Mouse (Mus musculus) retina, postnatal 7 days (tissue): Measurements from ENCODE around the gene Prdx5.
A peak's percentile ranks its signal among the peaks of the same experiment; 100 is the strongest.

ENCODE experiments used
- DNase-seq: peaks from one replicate; pipeline ENCODE4 v3.0.0-alpha.2; 2012; ENCODE audit warnings: low read depth, low spot score

Prdx5 gene

DNA sequence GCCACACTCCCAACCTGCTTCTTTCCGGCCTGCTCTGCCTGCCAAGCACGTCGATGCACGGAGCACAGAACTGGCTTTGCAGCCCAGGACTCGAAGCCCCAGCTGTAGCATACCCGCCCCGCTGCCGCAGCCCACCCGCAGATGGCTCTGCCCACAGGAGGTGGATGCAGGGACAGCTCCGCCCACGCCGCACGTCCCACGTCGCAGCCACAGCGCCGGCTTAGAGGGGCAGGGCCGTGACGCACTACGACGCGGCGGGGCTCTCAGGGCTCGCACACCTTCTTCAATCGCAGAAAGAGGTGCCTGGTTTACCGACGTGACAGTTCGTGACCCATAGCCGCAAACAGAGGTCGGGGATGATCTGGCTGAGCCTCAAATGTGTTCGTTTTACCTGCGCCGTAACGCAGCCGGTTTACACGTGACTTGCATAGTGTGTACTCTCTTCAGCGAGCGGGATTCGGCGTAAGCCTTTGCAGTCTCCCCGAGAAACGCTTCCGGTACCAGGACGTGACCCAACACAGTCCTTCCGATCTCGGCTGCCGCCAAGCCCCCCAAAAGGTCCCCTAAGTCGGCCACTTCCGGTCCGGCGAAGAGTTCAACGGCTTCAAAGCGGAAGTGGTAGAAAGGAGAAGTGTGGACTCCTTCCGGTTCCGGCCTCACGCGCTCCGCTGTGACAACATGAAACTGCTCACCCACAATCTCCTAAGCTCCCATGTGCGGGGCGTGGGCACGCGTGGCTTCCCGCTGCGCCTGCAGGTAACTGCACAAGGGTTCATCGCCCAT, at the start of gene Prdx5, which contains the start of gene Trmt112:
Gene Prdx5 (minus strand): TSS at position 600 of the 783 bp plus-strand sequence.
Gene Trmt112 (plus strand): TSS at position 192 of the 783 bp plus-strand sequence.
- DNase-seq, result peak; percentile 92

DNA sequence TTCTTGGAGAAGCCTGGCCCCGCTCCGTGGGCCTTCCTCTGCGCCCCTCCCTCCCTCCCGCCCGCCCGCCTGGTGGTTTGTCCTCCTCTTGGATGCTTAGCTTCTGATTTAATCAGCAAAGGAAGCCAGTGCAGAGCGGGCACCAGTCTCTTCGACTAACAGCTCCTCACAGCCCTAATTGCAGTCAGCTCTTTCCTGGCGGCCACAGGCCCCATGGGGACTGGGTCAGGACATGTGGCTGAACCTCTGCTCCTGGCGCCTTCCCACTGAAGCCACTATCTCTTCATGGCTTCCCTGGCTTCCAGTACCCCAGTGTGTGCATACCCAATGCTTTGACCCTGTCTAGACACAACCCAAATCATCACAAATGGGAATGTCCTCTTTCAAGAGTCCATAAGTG, 46.6 kb upstream of the Prdx5 start:
- no peak for DNase-seq

DNA sequence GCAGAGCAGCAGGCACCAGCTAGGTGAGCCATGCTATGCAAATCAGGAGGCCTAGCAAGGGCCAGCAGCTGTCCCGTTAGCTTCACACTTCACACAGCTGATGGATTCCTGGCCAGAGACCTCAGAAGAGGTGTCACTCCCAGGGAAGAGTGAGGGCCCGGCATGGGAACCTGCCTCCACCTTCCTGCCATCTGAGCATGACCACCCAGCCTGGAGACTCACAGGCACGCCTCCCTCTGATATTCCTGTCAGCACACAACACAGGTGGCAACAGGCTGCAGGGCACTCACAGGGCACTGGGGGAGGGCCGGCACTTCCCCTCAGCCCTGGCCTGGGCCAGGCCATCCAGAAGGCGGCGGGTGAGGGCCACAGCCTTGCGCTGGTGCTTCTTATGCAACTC, 45.5 kb upstream of the Prdx5 start:
- DNase-seq, result no peak

DNA sequence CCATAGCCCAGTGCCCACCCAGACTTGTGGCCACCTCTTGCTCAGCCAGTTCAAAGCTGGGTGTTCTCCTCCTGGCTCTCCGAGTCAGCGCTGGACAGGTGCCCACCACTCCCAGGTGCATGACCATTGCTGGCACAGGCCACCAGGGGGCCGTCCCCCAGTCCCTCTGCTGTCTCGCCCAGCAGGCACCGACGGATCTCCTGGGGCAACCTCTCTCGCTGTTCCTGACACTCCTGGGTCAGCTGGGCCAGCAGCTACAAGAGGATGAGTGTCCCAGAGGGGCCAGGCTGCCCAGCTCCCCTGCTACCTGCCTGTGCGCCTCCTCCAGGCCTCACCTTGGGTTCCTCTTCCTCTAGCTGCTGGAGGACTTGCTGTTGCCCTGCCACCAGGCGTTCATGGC, 44.1 kb upstream of the Prdx5 start:
- no peak for DNase-seq

DNA sequence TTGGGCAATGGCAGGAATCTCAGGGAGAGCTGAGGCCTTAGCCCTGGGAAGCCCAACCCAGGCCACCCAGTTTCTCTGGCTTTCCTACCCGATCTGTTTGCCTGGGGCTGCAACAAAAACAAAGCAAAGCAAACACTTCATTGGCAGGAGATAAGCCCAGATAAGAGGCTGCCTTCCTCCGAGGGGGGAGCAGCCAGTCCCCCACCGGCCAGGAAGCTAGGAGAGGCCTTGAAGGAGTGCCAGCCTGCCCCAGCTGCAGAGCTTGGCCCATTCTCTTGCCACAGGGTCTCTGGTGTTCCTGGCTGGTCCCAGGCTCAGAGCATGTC, 42.8 kb upstream of the Prdx5 start:
- no peak for DNase-seq

DNA sequence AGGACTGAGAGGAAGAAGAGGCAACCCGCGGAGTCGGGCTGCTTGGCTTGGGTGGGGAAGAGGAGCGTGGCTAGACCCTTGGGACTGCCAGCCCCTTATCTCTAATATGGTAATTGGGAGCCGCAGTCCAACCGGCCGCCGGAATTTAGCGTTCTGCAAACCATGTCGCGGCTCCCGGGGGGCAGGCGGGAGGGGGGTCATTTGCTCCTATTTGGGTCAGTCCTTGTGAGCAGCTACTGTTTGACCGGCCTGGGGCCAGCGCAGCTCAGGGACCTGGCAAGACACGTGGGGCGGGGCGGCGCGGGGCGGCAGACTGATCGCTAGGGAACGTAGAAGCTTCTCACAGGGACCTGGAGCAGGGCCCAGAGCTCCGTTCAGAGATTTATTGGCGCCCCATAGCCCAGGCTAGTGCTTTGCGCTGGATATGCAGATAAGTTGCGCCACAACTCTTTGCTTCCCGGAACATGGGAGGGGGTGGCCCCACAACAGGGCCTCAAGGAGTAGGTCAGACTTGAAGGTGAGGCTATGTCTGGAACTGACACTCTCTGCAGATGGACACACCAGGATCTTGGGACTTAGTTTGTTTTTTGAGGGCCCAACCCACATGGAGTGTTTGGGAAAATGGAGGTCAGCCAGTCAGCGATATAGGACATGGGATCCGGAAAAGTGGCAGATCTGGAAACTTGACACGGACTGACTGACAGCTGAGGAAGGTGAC, 42.2 kb upstream of the Prdx5 start:
- DNase-seq, result peak; percentile 39

DNA sequence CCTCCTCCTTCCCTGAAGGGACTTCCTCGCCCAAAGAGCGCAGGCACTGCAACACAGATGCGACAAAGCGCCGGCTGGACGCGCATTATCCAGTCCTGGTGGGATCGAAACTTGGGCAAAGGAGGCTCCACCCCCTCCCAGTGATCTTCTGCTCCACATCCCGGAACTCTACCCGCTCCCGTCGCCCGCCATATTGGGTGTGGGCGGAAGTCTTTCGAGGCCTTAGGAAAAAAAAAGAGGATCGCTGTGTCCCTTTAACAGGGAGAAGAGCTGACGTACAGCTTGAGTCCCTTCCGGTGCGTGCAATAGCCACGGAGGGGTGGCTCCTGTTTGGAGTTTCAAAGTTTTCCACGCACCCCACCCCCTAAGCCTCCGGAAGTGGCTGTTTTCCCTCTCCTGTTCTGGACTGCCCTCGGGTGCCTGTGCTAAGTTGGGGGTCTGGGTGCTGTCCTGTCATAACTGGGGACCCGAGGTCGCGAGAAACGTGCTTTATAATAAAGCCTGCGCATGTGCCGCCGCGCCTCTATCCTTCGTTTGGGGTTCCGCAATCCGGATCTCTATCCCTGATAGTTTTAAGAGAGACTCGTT, 41.6 kb upstream of the Prdx5 start:
- peak; percentile 88 for DNase-seq

DNA sequence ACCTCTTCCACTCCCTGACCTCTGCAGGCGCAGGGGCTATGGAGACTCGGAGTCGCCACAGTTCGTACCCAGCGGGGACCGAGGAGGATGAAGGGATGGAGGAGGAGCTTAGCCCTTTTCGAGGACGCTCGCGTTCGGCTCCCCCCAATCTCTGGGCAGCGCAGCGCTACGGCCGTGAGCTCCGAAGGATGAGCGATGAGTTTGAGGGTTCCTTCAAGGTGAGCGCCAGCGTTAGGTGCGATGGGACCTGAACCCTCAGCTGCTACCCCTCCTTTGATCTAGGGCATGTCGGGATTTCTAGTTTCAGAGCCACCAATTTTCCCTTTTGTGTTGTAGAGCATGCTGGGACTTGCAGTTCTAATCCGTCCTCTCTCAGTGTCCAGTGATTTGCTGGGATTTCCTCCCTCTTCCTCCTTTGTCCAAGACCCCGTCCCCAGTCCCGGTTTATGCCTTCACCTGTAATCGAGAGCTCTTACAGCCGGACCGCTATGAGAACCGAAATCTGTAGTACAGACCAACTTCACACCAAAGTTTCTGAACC, 40.8 kb upstream of the Prdx5 start:
- no peak for DNase-seq

DNA sequence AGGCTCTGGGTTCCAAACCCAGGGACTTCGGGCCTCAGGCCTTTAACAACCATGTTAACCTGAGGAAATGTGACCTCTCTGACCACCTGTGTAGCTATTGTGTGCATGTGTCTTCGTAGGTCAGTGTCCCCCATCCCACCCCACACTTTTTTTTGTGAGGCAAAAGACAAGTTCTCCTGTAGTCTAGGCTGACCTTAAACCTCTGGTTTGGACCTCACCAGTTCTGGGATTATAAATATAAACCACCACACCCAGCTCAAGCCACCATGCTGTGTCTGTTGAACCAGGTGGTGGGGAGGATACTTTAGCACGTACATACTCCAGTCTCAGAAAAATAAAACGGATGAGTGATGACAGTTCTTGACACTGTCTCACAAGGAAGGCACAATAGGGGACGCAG, 40.0 kb upstream of the Prdx5 start:
- no peak for DNase-seq

DNA sequence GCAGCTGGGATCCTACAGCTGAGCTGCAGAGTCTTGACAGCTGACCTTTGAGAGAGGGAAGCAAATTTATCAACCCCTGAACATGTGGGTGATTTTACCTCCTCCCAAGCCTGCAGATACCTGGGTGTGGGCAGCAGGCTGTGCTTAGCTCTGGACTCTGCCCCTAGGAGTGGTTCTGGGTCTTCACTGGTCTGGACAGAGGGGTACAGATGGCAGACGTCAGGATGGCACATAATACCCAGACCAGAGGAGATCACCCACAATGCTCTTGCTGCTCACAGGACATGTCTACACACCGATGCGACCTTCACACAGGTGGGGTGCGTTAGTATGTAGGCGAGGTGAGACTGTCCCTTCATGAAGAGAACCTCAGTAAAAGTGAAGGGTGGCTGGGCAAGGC, 39.6 kb upstream of the Prdx5 start:
- no peak for DNase-seq

DNA sequence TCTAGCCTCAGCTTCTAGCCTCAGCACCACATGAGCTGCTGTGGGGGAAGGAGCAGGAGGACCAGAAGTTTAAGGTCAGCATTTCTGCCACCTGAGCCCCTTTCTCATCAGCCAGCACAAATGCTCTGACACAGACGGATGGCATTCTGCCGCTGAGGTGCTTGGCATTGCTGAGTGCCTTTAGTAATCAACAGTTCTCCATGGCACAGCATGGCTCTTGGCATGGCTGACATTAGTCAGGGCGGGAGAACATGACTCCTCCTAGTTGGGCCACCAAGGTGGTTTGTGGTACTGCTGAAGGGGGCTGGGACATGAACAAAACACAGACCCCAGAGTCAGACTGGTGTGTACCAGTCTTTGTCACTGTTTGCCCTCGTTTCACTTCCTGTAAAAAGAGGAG, 38.3 kb upstream of the Prdx5 start:
- no peak for DNase-seq

DNA sequence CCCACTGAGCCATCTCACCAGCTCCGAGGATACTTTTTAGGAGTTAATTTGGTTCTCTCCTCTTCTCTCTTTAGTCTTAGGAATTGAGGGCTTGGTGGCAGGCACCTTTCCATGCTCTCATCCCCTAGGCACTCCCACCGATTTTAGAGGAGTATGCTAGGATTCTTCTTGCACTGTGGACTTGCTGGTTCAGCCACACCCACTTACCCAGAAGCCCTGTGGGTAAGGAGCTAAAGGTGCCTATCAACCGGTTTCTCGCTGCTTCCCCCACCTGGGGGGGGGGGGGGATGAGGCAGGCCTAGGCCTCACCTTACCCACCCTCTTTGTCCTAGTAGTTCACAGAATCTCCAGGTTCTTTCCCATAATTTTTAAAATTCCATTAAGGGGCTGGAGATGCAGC, 37.8 kb upstream of the Prdx5 start:
- no peak for DNase-seq

DNA sequence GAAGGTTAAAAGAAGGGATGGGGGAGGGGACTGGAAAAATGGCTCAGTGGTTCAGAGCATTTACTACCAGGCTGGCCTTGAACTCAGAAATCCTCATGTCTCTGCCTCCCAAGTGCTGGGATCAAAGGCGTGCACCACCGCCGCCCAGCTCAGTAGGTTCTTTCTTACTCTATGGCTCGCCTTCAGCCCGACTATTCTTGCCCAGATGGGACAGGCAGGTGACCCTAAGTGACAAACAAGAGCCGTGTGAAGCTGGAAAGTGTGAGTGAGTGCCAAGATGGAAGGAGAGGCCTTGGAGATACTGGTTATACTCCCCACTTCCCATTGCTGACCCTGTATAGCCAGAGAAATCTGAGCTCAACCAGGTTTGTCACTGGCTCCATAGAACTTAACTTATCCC, 33.8 kb upstream of the Prdx5 start:
- DNase-seq, result no peak

DNA sequence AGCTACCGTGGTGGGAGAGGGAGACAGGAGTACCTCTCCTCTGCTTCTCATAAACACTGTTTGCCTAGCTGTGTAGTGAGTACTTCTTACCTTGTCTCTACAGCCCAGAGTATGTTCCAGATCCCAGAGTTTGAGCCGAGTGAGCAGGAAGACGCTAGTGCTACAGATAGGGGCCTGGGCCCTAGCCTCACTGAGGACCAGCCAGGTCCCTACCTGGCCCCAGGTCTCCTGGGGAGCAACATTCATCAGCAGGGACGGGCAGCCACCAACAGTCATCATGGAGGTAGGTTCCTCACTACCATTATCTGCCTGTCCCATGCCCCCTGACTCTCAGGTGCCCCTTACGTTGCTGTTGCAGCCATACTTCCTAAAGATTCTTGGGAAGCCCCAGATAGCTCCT, 32.9 kb upstream of the Prdx5 start:
- no peak for DNase-seq

DNA sequence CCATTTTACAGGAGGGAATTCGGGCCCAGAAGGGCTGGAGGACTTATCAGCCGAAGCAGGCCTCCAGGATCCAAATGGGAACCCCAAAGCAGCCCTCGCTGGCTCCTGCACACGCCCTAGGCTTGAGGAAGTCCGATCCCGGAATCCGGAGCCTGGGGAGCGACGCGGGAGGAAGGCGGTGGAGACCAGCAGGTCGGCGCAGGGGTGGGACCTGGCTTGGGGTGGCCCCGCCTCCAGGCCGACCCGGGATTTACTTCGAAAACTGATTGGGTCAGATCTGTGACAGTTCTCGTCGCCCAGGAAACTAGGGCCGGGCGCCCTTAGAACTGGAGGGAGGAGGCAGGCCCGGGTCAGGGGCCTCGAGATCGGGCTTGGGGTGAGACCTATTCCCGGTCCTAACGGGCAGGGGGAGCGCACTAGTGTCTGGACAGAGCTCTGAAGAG, 32.4 kb upstream of the Prdx5 start, which contains the start of gene Gpr137:
Gene Gpr137 (minus strand): TSS at position 232 of the 443 bp plus-strand sequence.
- DNase-seq, result peak; percentile 76

DNA sequence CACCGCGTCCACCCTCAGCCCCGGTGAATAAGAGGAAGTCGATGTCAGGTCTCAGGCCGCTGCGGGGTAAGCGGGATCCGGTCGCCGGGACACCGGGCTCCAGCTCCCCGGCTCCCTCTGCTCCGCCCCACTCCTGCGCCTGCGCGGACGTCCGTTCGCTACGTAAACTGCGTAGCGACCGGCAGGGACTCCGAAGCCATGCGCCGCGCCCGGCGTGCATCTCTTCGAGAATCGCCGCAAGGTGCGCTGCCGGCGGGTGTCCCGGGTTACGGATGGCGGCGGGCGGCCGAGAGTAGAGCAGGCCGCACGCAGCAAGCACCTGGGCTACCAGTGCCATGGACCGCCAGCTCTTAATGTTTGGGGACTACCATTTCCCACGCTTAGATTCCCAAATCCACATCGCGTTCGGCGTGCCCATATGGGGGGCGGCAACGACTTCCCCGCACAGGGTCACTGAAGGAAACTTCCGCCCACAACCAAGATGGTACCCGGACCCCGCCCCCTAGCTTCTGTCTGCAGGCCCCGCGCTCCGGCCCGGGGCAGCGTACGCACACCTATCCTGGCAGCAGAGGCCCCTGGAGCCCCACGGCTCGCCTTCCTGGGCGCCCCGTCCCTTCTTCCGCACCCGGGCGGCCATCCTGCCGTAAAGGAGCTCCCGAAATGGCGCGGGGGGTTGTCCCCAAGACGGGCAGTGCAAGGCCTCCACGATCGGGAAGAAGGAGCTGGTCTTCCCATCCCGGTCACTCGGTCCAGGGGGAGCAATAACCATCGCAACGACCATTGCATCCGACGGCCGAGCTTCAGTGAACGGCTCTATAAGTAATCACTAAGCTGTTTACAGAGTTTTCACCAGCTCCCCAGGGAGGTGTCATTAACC, 31.7 kb upstream of the Prdx5 start, which contains the start of gene Bad:
Gene Bad (plus strand): TSS at position 490 of the 877 bp plus-strand sequence.
- peak; percentile 94 for DNase-seq

DNA sequence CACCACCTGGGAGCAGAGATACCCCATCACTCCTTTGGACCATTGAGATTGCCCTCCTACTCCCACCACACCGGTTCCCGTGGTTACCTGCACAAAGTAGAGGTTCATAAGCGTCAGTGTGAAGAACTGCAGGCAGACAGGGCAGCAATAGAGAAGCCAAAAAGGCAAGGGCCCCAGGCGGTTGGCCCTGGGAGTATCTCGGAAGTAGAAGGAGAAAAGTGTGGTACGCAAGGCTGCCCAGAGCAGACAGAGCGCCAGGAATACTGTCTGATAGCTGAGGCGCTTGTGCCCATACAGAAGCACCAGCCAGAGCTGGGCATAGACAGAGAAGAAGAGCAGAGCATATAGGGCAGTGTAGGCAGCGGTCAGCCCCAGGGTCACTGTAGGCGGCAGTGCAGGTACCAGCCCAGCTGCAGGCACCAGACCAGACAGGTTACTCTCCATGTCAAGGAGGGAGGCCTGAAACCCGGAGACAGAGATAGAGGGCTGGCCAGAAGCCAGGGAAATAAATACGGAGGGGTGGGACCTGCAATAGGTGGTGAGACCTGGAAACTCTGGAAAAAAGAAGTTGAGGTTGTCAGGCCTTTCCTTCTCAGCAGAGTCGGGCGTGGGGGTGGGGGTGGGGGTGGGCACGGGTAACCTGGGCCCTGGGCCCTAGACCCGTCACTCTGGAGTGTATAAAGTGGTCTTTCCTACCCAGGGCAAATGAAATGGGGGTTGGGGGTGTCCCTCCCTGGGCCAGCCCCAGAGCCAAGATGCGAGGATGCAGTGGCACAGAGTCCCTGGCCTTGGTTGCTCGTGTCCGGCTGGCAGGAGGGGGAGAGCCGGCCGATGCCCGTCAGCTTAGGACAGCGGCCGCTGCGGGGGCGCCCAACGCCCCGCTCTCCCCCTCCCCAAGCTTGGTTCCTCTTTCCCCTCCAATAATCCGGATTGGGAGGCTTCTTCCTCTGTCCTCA, 30.8 kb upstream of the Prdx5 start:
- no peak for DNase-seq

DNA sequence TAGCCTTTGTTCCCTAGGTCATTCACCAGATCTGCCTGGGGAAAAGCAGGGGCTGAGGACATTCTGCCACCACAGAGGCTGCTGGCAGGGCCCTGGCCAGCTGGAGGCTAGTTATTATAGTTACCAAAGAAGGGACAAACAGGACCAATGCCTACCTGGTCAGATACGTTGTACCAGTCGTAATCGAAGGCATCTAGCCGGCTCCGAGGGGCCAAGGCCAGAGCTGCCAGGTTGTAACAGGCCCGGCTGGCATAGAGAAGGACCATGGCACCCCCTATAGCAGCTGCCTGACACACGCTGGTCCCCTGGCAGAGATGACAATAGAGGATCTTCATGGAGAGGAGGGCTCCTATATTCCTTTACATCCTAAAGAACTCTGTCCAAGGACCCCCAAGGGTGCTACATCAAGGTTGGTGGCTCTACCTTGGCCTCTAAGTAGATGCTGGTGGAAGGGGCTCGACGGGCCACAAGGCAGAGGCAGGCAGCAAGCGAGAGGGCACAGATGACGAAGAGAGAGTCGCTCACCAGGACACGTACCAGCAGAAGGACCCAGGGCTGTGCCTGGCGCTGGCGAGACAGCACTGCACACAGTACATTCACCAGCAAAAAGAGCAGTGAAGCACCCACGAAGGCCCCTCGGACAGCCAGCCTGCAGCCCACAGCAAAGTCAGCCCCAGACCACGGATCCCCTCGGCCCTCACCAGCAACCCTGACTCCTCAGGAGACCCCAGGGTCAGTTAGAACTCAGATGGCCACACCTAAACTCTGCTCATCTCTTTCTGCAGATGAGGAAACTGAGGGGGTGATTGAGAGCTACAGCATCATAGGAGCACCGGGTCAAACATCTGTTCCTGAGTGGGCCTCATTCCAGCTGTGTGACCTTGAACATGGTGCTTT, 29.4 kb upstream of the Prdx5 start:
- no peak for DNase-seq
